Mouse (Mus musculus) adrenal gland, adult 8-10 months (tissue): ENCODE measurements around the gene Rpusd3. TPM values are rescaled to one million over a fixed set of nuclear protein-coding genes. Genes with fewer than 3 reads are reported as not detected.

Experiments
- DNase-seq: peaks from one replicate; pipeline ENCODE4 v3.0.0; 2022
- microRNA-seq, 2 experiments: library from miRNA; unstranded; fragments of <30 nt; microRNA quantifications; one replicate each; pipeline ENCODE4 v1.2.0; 2022
- total RNA-seq, 4 experiments: library from RNA; stranded (reverse); gene quantifications; 2 replicates each; pipeline ENCODE4 v1.2.4; 2022

The Rpusd3 gene
- total RNA-seq, 4 experiments from 2014 or later: 7.6 to 13.8 (median 11.6) TPM

GRCm38 (mm10) chr6:113385160-113385714 is 33.9 kb downstream of the Rpusd3 start:
- DNase-seq: no peak

DNA sequence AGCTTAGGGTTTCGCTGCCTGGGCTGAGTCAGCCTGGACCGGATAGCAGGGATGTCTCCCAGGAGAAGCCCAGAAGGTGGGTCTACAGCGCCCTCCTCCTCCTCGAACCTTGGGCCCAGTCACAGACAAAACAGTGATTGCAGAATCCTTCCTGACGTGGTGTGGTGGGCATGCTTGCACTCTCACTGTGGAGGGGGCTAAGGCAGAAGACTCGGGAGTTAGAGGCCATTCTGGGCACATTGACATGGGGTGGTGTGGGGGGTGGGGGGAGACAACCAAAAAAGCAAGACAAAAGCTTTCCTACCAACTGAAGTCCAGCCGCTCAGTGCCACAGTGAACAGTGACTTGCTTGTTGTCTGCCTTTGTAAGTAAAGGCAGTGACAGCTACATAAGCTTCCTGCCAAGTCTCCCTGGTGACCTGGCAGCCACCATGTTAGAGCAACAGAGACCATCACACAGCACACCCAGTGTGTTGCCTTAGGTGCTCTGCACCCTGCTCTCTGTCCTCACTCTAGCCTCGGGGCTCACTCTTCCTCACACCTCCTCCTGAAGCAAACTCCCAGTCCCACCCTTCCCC is 34.7 kb downstream of the Rpusd3 start:
- no peak for DNase-seq

DNA sequence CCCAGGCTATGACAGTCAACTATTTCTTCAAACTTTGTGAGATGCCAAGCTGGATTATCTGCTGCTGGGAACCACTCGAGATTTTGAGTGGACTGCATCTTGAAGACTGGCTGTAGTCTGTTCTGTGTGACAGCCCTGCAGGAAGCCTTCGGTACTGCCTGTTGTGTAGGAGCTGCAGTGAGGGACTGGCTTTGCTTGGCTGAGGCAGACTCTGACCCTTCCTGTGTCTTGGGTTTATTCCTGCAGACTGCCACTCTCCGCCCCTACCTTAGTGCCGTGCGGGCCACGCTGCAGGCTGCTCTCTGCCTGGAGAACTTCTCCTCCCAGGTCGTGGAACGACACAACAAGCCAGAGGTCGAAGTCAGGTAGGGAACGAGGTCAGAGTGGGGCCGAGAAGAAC is 38.7 kb downstream of the Rpusd3 start:
- DNase-seq: no peak

DNA sequence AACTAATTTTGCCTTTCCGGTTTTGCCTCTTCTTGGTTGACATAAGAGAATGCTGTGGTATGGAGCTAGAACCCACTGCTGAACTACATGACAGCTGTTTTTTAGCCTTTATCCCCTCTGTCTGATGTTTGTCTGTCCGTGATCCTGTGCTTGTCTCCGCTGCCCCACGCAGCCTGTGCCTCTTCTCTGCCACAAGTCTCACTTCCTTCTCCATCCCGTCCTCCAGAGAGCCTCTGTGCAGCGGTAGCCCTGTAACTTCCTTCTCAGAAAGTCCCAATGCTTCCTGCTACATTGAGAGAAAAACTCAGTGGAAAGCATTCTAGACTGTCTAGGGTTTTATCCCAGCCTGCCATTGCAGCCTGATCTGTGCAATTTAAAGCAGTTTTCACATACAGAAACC is 39.9 kb downstream of the Rpusd3 start:
- DNase-seq: no peak

DNA sequence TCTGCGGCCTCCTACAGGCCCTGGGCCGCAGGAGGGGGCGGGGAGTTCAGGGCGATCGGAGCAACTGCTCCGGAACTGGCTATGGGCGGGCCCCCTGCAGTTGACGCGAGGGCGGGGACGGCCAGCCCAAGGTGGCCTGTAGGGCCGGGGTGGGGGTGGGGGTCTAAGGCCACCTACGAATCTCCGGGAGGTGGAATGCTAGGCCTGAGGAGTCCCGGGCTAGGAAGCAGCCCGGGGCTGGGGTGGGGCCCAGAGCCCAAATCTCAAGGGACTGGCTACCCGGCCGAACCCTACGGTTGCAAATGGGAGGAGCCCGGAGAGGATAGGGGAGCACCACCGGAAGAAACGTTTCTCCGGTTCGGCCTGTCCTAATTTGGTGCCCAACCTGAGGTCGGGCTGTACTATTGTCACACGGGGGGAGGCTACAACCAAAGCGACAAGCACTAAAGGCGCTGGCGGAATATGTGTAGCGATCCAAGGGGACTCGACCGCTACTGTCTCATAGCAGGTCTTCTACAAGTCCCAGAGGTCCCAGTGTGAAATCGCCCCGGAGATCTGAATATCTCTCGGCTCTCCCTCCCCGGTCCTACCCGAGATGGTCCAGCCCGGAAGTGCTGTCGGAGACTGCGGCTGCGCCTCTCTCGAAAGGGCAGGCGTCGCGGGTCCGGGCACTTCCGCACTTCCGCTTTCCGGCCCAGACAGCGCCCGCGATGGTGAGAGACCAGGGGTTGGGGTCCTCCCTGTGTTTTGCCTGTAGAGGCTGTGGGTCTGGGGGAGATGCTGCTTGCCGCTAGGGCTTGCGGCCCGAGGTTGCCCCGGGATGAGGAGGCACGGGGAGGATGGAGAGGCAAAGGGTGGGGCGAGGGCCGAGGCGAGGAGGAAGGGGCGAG is 41.4 kb downstream of the Rpusd3 start, which contains the start of the genes Tada3 and Arpc4:
Tada3 (minus strand) TSS at position 388 of the 890 bp plus-strand sequence.
Arpc4 (plus strand) TSS at position 620 of the 890 bp plus-strand sequence.
- DNase-seq: peak; percentile 86

- DNase-seq: no peak
These were observed 42.0 kb downstream of the Rpusd3 start for GRCm38 (mm10) chr6:113377172-113377495.

- DNase-seq: no peak
These were observed 45.6 kb downstream of the Rpusd3 start for GRCm38 (mm10) chr6:113373491-113373890.

DNA sequence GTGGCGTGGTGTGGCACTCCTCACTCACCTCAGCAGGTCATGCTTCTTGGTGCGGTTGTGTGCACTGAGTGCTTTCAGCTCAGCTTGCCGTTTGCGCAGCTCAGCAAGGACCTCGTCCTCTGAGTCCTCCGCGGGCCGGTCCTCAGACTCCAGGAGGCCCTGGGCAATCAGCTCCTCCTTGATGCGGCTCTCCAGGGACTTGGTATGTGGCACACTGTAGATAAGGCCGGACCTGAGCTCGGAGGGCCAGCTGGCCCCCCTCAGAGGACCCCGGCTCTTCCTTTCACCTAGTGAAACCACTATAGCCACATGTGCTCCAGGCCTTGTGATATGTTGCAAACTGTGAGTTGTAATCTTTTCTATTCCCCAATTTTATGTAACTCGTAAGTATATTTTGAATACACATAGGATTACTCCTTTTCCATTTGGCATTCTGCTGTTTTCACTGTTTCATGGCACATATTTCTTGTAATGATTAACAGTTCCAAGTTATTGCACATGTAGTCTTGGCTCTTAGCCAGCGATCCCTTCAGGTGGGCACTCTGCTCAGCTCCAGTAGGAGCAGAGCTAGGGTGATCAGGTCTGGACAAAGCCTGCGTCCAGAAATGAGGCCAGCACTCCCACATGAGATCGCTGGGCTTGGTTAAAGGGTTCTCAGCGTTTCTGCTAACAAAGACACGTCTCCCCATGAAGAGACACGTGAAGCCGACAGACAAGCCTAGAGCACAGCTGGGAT is 48.8 kb downstream of the Rpusd3 start:
- no peak for DNase-seq

DNA sequence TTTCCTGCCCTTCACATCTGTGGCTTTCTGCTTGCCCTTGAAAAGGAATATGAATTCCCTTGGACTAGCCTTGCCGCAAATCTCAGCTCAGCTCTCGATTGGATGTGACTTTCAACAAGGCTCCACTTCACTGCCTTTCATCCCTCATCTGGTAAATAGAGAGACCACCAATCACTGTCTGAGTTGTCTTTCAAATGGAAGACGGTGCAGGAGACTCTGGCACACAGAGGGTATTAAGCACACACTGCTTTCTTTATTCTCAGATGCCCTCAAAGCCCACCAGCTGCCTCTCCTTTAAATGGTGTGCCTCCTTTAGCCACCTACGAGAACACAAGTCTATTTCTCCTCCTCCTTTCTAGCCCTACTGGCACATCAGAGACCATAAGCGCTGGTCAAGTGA is 50.6 kb downstream of the Rpusd3 start:
- DNase-seq: no peak

- DNase-seq: no peak
These were observed 51.0 kb downstream of the Rpusd3 start for GRCm38 (mm10) chr6:113368124-113368523.

GRCm38 (mm10) chr6:113367574-113367973 is 51.6 kb downstream of the Rpusd3 start:
- DNase-seq: no peak

DNA sequence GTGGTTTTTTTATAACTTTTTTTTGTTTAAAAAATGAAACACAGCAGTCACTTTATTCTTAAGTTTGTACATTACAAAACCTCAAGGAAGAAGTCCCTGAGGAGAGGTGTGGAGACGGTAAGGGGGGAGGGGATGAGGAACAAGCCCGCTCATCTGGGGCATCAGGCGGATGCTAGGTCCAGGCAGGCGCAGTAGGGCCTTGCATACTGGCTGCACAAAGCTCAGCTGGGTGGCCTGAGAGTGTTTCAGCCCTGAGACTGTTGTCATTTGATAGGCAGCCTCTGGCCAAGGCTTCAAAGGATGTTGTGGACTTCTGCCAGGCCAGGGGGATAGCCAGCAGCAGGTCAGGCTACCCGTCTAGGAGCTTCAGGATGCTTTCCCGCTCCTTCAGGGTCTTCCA is 52.5 kb downstream of the Rpusd3 start:
- no peak for DNase-seq

Small RNA genes within 50 kb of the gene (microRNA-seq; reads per million reads assigned to microRNA genes)
- 0 reads per million in 2 experiments for gene Gm24387

Other genes with a start within 250 kb of the Rpusd3 start
- 1 to 10 TPM; 5.2 to 8.5 (median 6.6) TPM for gene Lhfpl4, start 224.0 kb downstream of the Rpusd3 start, total RNA-seq
- gene Mtmr14, start 181.5 kb downstream of the Rpusd3 start, total RNA-seq: 10 to 100 TPM; 19.6 to 24.8 (median 23.1) TPM
- gene Cpne9, start 137.0 kb downstream of the Rpusd3 start, total RNA-seq: 1 to 10 TPM; 4.4 to 8.6 (median 5.8) TPM
- 10 to 100 TPM; 19.5 to 32.3 (median 29.5) TPM for gene Brpf1, start 112.2 kb downstream of the Rpusd3 start, total RNA-seq
- 10 to 100 TPM; 14.4 to 21.7 (median 17.1) TPM for gene Ogg1, start 92.4 kb downstream of the Rpusd3 start, total RNA-seq
- gene Camk1, start 75.4 kb downstream of the Rpusd3 start, total RNA-seq: 10 to 100 TPM; 50.1 to 74.6 (median 64.6) TPM
- 10 to 100 TPM; 39.3 to 47.1 (median 43.4) TPM for gene Tada3, start 41.5 kb downstream of the Rpusd3 start, total RNA-seq
- 100 to 1,000 TPM; 199 to 228 (median 204) TPM for gene Arpc4, start 41.2 kb downstream of the Rpusd3 start, total RNA-seq
- gene Ttll3, start 30.1 kb downstream of the Rpusd3 start, total RNA-seq: 1 to 10 TPM; 2.6 to 7.4 (median 3.9) TPM
- gene Cidec, start 16.4 kb upstream of the Rpusd3 start, total RNA-seq: 100 to 1,000 TPM; 185 to 405 (median 283) TPM
- gene Jagn1, start 23.2 kb upstream of the Rpusd3 start, total RNA-seq: 10 to 100 TPM; 40.6 to 52.5 (median 46.4) TPM
- 1 to 10 TPM in 3 of 4 experiments, under 1 TPM in 1; 0.74 to 1.9 (median 1.1) TPM for gene Il17re, start 39.1 kb upstream of the Rpusd3 start, total RNA-seq
- 10 to 100 TPM; 17.5 to 29.1 (median 24.0) TPM for gene Il17rc, start 52.1 kb upstream of the Rpusd3 start, total RNA-seq
- 10 to 100 TPM; 60.8 to 69.9 (median 67.4) TPM for gene Creld1, start 64.0 kb upstream of the Rpusd3 start, total RNA-seq
- under 1 TPM; 0.20 to 0.40 (median 0.31) TPM for gene Prrt3, start 82.6 kb upstream of the Rpusd3 start, total RNA-seq
- gene Emc3, start 112.3 kb upstream of the Rpusd3 start, total RNA-seq: 100 to 1,000 TPM in 1 of 4 experiments, 10 to 100 TPM in 3; 81.3 to 119 (median 96.3) TPM
- 1 to 10 TPM in 2 of 4 experiments, under 1 TPM in 2; 0.35 to 2.0 (median 0.88) TPM for gene Fancd2, start 112.3 kb upstream of the Rpusd3 start, total RNA-seq
- under 1 TPM in 1 of 4 experiments, not detected in 3; 0.35 TPM for gene Fancd2os, start 181.4 kb upstream of the Rpusd3 start, total RNA-seq
- gene Brk1, start 185.4 kb upstream of the Rpusd3 start, total RNA-seq: 100 to 1,000 TPM; 180 to 239 (median 200) TPM
- gene Vhl, start 204.6 kb upstream of the Rpusd3 start, total RNA-seq: 10 to 100 TPM; 29.5 to 34.0 (median 32.1) TPM
- 10 to 100 TPM; 11.8 to 38.3 (median 22.4) TPM for gene Irak2, start 219.1 kb upstream of the Rpusd3 start, total RNA-seq